Mouse (Mus musculus): ENCODE data around the gene Slc9a2.

Slc9a2 gene

DNA sequence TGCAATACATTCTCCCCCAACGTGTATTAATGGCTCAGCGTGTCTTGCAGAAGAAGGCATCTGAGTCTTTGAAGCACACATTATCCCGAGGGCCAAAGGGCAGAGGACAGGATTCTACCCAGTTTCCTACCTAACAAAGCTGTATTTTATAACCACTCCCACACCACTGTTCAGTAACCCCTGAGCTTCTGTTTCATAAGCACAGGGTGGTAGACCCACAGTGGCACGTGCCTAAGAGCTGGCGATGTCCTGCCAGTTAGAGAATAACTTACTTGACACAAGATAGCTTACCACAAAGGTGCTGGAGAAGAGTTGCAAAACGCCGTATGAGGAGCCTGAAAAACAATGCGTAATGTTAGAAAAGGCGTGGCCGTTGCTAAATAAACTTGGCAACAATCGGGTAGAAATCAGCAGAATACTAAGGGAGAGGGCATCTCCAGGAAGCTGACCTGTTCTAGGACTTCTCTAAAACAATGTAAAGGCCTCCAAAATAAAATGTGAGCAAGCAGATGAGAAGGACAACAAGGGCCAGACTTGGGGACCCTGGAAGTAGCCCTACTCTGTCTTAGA lies 105.6 kb downstream of the Slc9a2 start:
- DNase-seq (ENCODE audit: low read depth, low spot score): no peak

DNA sequence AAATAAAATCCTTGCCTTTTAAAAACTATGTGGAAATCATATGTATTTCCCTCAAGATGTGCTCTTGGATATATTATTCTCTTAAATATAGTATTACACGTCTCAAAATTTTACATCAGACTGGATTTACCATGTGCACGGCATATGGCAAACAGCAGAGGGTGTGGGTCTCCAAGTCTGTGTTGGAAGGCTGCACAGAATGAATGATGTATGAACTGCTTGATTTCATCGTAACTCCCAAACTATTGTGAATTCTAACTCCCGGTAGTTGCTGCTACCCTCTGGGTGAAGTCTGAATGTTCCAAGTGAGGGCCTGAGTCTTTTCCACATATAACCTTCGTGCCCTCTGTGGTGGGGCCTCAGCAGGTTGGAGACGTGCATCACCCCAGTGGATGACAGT lies 108.6 kb downstream of the Slc9a2 start:
- no peak for DNase-seq (ENCODE audit: low read depth, low spot score)

DNA sequence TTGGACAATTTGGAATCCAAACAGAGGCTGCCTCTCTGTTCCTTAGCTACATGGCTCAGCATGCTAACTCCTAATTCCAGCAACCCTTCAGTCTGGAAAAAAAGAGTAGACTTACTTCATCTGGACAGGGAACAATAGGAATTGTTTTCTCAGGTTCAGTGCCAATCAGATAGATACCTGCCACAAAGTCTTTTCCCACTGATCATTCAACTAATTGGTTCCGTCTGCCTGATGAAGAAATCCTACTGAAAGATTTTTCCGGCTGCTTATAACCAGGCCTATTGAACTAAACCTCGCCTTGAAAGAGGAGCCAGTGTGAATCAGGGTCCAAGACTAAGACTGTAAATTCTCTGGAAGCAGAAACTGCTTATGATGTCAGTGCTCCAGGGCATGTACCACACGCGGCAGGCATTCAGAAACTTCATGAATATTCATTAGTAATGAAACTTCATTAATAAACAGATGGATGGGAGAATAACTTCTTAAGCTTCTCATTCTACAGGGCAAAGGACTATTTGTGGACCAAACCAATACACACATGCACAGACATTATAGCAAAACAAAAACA lies 109.4 kb downstream of the Slc9a2 start:
- no peak for DNase-seq (ENCODE audit: low read depth, low spot score)

DNA sequence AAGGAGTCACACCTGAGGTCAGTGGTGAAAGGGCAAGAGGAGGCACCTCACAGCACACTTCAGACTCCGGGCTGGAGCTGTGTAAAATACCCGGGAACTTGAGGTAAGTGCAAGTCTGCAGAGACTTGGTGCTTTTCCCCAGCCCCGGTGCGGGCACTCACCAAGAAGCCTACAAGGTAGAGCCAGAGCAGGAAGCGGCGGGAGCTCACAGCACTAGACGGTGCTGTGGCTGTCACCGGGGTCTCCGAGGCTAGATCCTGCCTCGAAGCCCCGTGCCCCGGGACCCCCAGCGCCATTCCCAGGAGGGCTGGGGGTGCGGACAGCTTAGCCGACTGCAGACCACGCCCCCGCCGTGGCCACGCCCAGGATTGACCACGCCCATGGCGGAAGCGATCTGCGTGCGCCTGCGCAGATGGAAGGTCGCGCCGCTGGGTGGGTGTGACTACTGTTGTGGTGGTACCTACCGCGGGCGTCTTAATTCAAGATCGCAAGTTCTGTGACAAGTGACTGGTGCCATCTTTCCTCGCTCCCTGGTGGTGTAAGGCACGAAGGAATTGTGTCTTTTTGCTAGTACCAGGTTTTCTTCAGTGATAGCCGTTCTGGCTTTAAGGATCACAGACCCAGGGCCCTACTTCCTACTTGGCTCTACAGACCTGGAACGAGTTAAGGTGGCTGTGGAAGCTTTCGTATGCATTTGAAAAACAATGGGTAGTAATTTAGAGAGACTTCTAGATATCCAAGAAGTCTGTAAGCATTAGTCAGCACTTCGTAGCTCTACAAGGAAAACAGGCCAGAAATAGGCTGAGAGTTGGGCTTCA lies 110.2 kb downstream of the Slc9a2 start, which contains the start of gene Mfsd9:
TSS of gene Mfsd9 (minus strand) at position 364 of the 818 bp plus-strand sequence.
- peak; percentile 79 for DNase-seq (ENCODE audit: low read depth, low spot score)

DNA sequence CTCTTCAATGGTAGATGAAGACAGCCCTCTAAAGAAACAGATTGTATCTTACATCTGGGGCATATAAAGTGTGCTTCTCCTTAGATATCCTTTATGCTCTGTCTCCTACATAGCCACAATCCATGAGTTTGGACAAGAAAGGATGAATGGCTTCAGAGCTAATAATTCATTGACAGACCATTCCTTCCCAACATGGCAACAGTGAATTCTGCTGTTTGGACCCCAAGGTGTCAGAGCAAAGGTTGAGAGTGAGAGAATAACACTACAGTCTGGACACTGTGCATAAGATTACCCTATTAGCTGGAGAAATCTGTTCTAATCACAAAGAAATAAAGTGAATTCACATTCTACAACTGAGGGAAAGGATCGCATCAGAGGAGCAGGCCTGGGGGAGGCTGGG lies 115.1 kb downstream of the Slc9a2 start:
- no peak for DNase-seq (ENCODE audit: low read depth, low spot score)

DNA sequence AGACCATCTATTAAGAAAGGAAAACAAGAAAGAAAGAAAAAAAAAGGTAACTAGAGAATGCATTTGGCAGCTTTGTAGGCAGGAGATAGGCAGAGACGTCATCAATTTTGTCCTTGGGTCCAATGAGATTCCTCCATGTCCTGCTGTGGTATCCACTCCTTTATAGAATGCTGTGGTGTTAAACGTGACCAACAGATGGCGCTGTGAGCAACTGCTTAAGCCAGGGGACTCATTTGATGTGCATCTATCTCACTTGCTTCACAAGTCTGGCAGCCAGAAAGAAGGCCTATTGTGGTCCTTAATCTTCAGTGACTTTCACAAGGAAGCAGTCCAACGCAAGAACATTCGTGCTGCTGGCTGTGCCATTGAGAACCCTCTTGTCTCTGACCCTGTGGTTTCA lies 117.0 kb downstream of the Slc9a2 start:
- peak; percentile 35 for DNase-seq (ENCODE audit: low read depth, low spot score)

DNA sequence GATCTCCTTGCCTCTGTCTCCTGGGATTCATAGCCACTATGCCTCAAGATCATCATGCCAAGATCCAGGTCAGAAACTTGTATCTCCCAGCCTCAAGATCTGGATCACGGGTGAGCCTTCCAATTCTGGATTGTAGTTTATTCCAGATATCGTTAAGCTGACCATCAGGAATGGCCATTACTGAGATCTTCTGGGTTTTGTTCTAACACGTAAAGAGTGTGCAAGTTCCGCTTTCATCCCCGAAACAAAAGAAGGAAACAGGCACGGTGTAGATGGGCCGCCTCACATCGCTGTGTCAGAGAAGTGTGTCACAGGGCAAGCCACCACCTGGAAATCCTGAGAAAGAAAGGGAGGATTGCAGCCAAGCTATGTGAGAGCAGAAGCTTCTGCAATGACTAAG lies 118.7 kb downstream of the Slc9a2 start:
- no peak for DNase-seq (ENCODE audit: low read depth, low spot score)

DNA sequence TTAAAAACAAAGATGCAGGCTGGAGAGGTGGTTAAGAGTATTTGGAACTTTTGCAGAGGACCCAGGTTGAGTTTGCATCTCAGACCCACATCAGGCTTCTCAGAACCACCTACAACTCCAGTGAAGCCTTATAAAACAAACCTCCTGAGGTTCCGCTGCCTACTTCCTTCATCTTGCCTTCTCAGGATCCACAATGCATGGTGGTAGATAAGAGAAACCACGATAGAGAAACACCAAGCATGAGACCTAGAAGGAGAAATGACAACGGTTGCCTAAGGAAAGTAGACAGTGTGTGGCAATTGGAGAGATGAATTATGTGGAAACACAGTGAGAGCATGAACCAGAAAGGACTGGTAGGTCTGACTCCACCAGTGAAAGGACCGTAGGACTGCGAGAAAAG lies 120.5 kb downstream of the Slc9a2 start:
- no peak for DNase-seq (ENCODE audit: low read depth, low spot score)

DNA sequence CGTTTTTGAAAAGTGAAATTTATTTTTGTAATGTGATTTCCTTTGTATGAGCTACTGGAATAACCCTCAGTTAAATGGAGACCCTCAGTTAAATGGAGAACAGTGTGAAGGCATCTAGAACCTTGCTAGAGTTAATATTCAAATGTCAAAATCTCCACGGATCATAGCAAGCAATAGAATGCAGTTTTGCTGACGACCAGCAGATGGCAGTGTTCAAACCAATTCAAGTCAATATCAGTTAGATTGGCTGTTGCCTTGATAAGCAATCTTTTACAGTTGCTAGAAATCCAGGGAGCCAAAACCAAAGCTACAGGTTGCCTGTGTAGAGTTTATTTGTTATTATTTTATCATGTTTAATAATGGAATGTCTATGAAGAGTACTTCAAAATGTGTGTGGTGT lies 122.4 kb downstream of the Slc9a2 start:
- DNase-seq (ENCODE audit: low read depth, low spot score): peak; percentile 46

DNA sequence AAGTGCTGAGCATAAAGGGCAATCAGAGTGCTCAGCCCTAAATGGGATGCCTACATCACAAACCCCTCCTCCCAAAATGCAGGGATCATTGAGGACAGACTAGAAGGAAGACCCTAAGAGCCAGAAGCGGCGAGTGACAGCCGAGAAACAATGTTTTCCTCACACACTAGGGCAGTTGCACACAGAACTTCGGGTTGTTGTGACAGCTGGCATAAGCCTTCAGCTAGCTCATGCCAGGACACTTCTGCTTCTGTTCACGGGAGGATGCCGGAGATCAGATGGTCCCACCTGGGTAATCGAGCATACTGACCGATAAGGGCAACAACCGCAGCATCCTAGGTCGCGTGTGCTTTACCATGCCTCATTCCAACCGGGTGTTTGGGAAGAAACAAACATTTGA lies 123.7 kb downstream of the Slc9a2 start:
- DNase-seq (ENCODE audit: low read depth, low spot score): no peak

DNA sequence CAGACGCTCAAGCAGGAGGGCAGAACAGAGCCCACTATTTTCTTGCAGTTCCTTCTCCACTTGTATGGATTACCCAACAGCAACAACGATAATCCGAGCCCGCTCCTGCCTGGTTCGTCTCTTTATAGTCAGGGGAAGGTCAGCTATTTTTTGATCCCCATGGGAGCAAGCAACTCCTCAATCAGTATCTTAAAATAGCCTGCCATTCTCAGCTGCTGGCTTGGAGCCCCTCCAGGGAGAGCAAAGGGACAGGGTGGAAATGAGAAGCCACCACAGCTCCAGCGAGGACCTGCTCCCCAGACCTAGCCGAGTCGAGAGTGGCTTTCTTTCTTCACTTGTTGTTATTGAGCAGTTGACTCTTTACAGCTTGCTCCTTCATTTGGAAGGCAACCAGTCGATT lies 125.0 kb downstream of the Slc9a2 start, which contains the start of gene Tmem182:
TSS of gene Tmem182 (plus strand) at position 251 of the 400 bp plus-strand sequence.
- DNase-seq (ENCODE audit: low read depth, low spot score): no peak

DNA sequence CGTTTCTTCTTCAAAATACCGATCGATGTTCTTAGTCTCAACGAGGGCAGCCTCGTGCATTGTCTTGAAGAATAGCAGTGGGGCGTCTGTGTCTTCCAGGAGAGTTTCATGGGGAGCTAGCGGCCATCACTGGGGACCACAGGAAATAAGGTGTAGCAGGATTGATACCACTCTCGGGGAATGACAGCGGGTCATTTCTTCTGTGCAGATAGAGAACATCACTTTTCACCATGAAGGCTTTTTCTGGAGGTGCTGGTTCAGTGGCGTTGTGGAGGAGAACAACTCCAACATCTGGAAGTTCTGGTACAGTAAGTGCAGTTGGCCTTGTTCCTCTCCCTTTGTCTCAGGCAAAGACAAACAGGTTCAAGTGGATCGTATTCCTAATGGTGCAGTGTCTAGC lies 125.5 kb downstream of the Slc9a2 start:
- DNase-seq (ENCODE audit: low read depth, low spot score): no peak

DNA sequence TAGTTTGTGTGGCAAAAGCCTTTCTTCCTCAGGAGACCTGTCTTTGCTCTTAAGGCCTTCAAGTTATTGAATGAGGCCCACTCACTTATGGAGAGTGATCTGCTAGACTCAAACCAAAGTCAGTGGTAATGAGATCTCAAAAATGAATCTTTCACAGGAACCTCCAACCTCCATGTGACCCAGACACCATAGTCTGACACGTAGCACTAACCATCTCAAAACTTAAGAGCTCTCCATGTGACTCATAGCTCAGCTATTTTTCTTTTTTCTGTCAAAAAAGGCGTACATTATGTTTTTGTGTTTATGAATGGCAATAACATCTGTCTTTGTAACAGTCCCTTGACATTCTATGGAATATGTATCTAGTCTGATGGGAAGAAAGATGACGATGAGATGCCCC lies 128.3 kb downstream of the Slc9a2 start:
- DNase-seq (ENCODE audit: low read depth, low spot score): no peak

DNA sequence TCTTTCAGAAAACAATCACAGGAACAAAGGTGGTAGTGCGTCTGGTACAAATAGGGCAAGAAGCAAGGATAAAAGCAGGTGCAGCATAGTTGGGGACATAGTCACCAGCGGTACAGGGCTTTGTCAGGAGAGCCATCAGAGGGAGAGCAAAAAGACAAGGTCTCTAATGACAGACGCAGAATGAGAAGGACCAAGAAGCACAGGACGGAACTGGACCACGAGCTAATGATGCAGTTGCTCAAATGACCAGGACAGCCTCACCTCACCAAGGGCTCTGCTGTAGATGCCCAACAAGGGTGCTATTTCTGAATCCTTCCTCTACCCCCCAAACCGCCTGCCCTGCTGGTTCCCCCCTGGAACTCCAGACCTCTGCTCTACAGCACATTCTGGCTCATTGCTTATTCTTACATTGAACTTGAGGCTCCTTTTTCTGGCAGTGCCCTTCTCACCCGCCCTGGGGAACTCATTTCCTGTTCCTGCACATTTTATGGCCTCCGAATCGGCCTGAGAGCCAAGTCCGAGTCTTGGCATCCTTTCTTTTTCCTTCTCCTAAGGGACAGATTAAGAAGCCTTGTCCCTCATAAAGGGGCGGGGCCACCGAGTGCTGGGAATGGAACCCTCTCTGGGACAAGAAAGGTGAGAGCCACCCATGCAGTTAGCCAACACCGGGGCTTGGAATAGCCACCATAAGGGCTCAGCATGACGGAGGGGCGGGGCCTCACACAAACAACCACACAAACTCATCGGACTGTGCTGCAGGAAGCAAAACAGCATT lies 134.9 kb downstream of the Slc9a2 start:
- no peak for DNase-seq (ENCODE audit: low read depth, low spot score)

Data from embryo, embryonic 11.5 days (tissue).